Mouse (Mus musculus) intestine, postnatal 0 days (tissue): ENCODE measurements around the gene Fcer1g. TPM values are rescaled to one million over a fixed set of nuclear protein-coding genes. Genes with fewer than 3 reads are reported as not detected.

Experiments used
- ATAC-seq: fragments of 200-750 bp; cut with Nextera tagmentation; 2 replicates; pipeline ENCODE4 v1.8.0; 2017; ENCODE audit warnings: mild to moderate bottlenecking, moderate TSS enrichment, moderate library complexity
- H3K27ac ChIP-seq: fragments of 300-500 bp; sonication (generic); 2 replicates; pipeline ENCODE4 v1.5.1; 2014; ENCODE audit warnings: mild to moderate bottlenecking, low read depth, low read length, moderate library complexity
- H3K27me3 ChIP-seq: fragments of 300-500 bp; sonication (generic); replicated peaks from 2 replicates; pipeline ENCODE4 v1.6.1; 2014; ENCODE audit warnings: low read length, mixed read lengths; ENCODE audit not compliant: control insufficient read depth, insufficient read depth
- H3K36me3 ChIP-seq: fragments of 300-500 bp; sonication (generic); 2 replicates; pipeline ENCODE4 v1.6.1; 2014; ENCODE audit warnings: mild to moderate bottlenecking, moderate library complexity; ENCODE audit not compliant: control insufficient read depth, insufficient read depth
- H3K4me1 ChIP-seq: fragments of 300-500 bp; sonication (generic); replicated peaks from 2 replicates; pipeline ENCODE4 v1.6.1; 2014; ENCODE audit warnings: antibody characterized with exemption, low read length, mixed read lengths; ENCODE audit not compliant: control insufficient read depth, insufficient read depth
- H3K4me2 ChIP-seq: fragments of 300-500 bp; sonication (generic); replicated peaks from 2 replicates; pipeline ENCODE4 v1.6.1; 2014; ENCODE audit warnings: low read depth, mild to moderate bottlenecking, moderate library complexity
- H3K4me3 ChIP-seq: fragments of 300-500 bp; sonication (generic); 2 replicates; pipeline ENCODE4 v1.5.1; 2014; ENCODE audit warnings: low read depth, low read length
- H3K9ac ChIP-seq: fragments of 300-500 bp; sonication (generic); 2 replicates; pipeline ENCODE4 v1.6.1; 2014; ENCODE audit warnings: mild to moderate bottlenecking, low read depth, low read length
- H3K9me3 ChIP-seq: fragments of 300-500 bp; sonication (generic); 2 replicates; pipeline ENCODE4 v1.6.1; 2016; ENCODE audit warnings: mixed run types; ENCODE audit not compliant: control insufficient read depth
- CTCF ChIP-seq: sonication (generic); IDR thresholded peaks from 2 replicates; pipeline ENCODE4 v1.5.1; 2016; ENCODE audit warnings: low read depth, mild to moderate bottlenecking, control low read depth, antibody characterized with exemption, moderate library complexity
- WGBS: fragments of 180-500 bp; shearing (Covaris S2); extraction: QIAGEN DNeasy Blood & Tissue Kit; methylation state at CpG from one replicate; pipeline ENCODE4 v1.1.7; 2014; 5-methylcytosine and 5-hydroxymethylcytosine counted together
- polyA plus RNA-seq: library from polyadenylated mRNA; unstranded; fragments of >200 nt; fragmentation: Nextera tagmentation; extraction: Ambion mirVana; gene quantifications from 2 replicates; pipeline ENCODE4 v1.2.1, GENCODE M21; 2015

The Fcer1g gene
- polyA plus RNA-seq, 1 experiment from 2014 or later, result 47.7 TPM

GRCm38 (mm10) chr1:171187851-171188700 lies 46.1 kb downstream of the Fcer1g start:
- Histone ChIP-seq H3K4me1 (peaks cover 5% of the 10 kb centered on the region; the same call in 1 of the 2 replicates), H3K27me3 (no peaks in the 10 kb centered on the region; the same call in none of the 2 replicates), H3K36me3 (no peaks in the 10 kb centered on the region), H3K9ac (no peak overlapping the region), H3K27ac (no peak overlapping the region), H3K4me3 (no peak overlapping the region), H3K4me2 (no peak overlapping the region), H3K9me3 (no peaks in the 10 kb centered on the region)
- 78% methylated on average over 13 of the region's 13 CpGs for WGBS
- ATAC-seq, result no peak
- TF ChIP-seq CTCF, result no peak

GRCm38 (mm10) chr1:171185655-171186054 lies 48.5 kb downstream of the Fcer1g start:
- 75% methylated on average over 8 of the region's 8 CpGs for WGBS
- no peak overlapping the region for H3K4me2 ChIP-seq
- ATAC-seq, result no peak
- peaks cover 5% of the 10 kb centered on the region; the same call in 1 of the 2 replicates for H3K4me1 ChIP-seq
- no peak overlapping the region for H3K4me3 ChIP-seq
- no peaks in the 10 kb centered on the region for H3K27me3 ChIP-seq
- H3K9me3 ChIP-seq, result no peaks in the 10 kb centered on the region
- H3K9ac ChIP-seq, result no peak overlapping the region
- no peak overlapping the region for H3K27ac ChIP-seq
- TF ChIP-seq CTCF, result no peak
- no peaks in the 10 kb centered on the region for H3K36me3 ChIP-seq

DNA sequence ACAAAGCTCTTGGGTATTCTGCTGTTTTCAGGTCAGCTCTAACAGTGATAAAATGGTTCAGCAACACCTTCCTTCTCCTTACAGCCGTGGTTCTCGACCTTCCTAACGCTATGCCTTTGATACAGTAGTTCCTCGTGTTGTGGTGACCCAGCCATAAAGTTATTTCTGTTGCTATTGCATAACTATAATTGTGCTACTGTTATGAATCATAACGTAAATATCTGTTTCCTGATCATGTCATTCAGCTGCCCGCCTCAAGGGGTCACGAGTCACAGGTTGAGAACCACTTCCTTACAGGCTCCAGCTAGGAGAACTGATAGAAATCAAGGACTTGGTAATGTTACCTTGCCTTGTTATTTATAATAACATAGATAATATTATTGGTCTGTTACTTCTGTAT lies 49.9 kb downstream of the Fcer1g start:
- Histone ChIP-seq H3K4me1 (peaks cover 5% of the 10 kb centered on the region; the same call in 1 of the 2 replicates), H3K9me3 (no peaks in the 10 kb centered on the region), H3K4me3 (no peak overlapping the region), H3K36me3 (no peaks in the 10 kb centered on the region), H3K9ac (no peak overlapping the region), H3K27me3 (no peaks in the 10 kb centered on the region), H3K4me2 (0 out of 2 replicates have a peak overlapping the region, but pooled peaks have one; percentile 3), H3K27ac (no peak overlapping the region)
- 18% methylated on average over 7 of the region's 7 CpGs for WGBS
- TF ChIP-seq CTCF, result peak; percentile 69
- peak; percentile 89 for ATAC-seq

DNA sequence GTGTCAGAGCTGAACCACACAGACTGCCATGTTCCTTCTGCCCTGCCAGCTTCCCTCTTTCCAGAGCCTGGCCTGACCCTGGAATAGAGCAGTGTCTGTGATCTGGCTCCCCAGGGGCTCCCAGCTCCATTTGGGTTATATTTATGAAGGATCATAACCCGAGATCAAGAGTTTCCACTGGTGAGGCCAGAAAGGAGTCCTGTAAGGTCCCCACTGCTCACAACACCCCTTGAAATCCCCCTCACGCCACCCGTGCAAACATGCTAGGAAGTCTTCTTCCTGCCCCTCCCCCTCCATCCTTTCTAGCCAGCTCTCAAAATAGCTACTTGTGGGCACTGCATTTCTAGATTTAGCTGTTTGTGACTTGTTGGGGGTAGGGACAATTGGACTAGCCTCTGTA lies 50.5 kb downstream of the Fcer1g start:
- WGBS, result 67% methylated on average over 3 of the region's 3 CpGs
- Histone ChIP-seq H3K27ac (no peak overlapping the region), H3K9me3 (no peaks in the 10 kb centered on the region), H3K4me3 (no peak overlapping the region), H3K4me1 (peaks cover 5% of the 10 kb centered on the region; the same call in 1 of the 2 replicates), H3K27me3 (no peaks in the 10 kb centered on the region), H3K4me2 (no peak overlapping the region), H3K36me3 (no peaks in the 10 kb centered on the region), H3K9ac (no peak overlapping the region)
- no peak for TF ChIP-seq CTCF
- no peak for ATAC-seq

DNA sequence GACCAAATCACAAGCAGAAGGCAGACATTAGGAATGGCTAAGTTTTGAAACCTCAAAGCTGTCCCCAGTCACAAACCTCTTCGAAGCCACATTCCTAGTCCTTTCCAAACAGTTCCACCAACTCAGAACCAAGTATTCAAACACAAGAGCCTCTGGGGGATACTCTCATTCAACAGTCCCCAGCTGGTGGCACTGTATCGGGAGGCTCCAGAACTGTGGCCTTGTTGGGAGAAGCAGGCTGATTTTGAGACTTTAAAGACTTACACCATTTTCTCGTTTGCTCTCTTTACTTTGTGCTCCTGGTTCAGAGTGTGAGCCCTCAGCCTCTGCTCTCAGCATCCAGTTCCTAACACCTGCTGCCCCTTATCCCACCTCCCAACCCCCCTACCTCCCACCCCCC lies 51.1 kb downstream of the Fcer1g start:
- no peaks in the 10 kb centered on the region for H3K27me3 ChIP-seq
- 86% methylated on average over 3 of the region's 3 CpGs for WGBS
- no peak for TF ChIP-seq CTCF
- H3K9me3 ChIP-seq, result no peaks in the 10 kb centered on the region
- no peak overlapping the region for H3K27ac ChIP-seq
- no peaks in the 10 kb centered on the region for H3K36me3 ChIP-seq
- peaks cover 5% of the 10 kb centered on the region; the same call in 1 of the 2 replicates for H3K4me1 ChIP-seq
- no peak overlapping the region for H3K4me3 ChIP-seq
- no peak overlapping the region for H3K9ac ChIP-seq
- ATAC-seq, result no peak
- no peak overlapping the region for H3K4me2 ChIP-seq

Other genes starting within 250 kb of the Fcer1g start
- gene Fcgr4, start 215.4 kb downstream of the Fcer1g start, polyA plus RNA-seq, result 2.7 and 3.7 TPM in 2 replicates
- gene Fcgr3, start 169.4 kb downstream of the Fcer1g start, polyA plus RNA-seq, result 13.9 and 15.8 TPM in 2 replicates
- gene Cfap126, start 120.4 kb downstream of the Fcer1g start, polyA plus RNA-seq, result 1.9 and 2.9 TPM in 2 replicates
- gene Sdhc, start 83.8 kb downstream of the Fcer1g start, polyA plus RNA-seq, result 439 and 453 TPM in 2 replicates
- 0.80 and 1.1 TPM in 2 replicates for gene Mpz, start 83.7 kb downstream of the Fcer1g start, polyA plus RNA-seq
- gene Pcp4l1, start 38.1 kb downstream of the Fcer1g start, polyA plus RNA-seq, result 29.1 and 29.9 TPM in 2 replicates
- 30.9 and 38.9 TPM in 2 replicates for gene Nr1i3, start 20.4 kb downstream of the Fcer1g start, polyA plus RNA-seq
- gene Tomm40l, start 11.9 kb downstream of the Fcer1g start, polyA plus RNA-seq, result 14.7 and 16.5 TPM in 2 replicates
- 9.2 and 14.1 TPM in 2 replicates for gene Apoa2, start 9.3 kb downstream of the Fcer1g start, polyA plus RNA-seq
- 2.0 and 2.8 TPM in 2 replicates for gene Adamts4, start 16.1 kb upstream of the Fcer1g start, polyA plus RNA-seq
- gene Ndufs2, start 17.0 kb upstream of the Fcer1g start, polyA plus RNA-seq, result 249 and 255 TPM in 2 replicates
- 27.0 and 27.4 TPM in 2 replicates for gene B4galt3, start 36.0 kb upstream of the Fcer1g start, polyA plus RNA-seq
- gene Ppox, start 46.8 kb upstream of the Fcer1g start, polyA plus RNA-seq, result 11.4 and 12.8 TPM in 2 replicates
- gene Usp21, start 53.6 kb upstream of the Fcer1g start, polyA plus RNA-seq, result 20.4 and 21.7 TPM in 2 replicates
- gene Ufc1, start 60.7 kb upstream of the Fcer1g start, polyA plus RNA-seq, result 117 TPM in 2 replicates
- 28.1 and 29.9 TPM in 2 replicates for gene Dedd, start 94.8 kb upstream of the Fcer1g start, polyA plus RNA-seq
- gene Nit1, start 111.3 kb upstream of the Fcer1g start, polyA plus RNA-seq, result 60.1 and 66.5 TPM in 2 replicates
- gene Pfdn2, start 111.3 kb upstream of the Fcer1g start, polyA plus RNA-seq, result 69.5 and 73.1 TPM in 2 replicates
- 0.48 and 0.82 TPM in 2 replicates for gene Klhdc9, start 126.4 kb upstream of the Fcer1g start, polyA plus RNA-seq
- 0.38 and 0.48 TPM in 2 replicates for gene Nectin4, start 135.7 kb upstream of the Fcer1g start, polyA plus RNA-seq
- gene Arhgap30, start 154.6 kb upstream of the Fcer1g start, polyA plus RNA-seq, result 1.3 TPM in 2 replicates
- 35.1 and 36.5 TPM in 2 replicates for gene Usf1, start 176.9 kb upstream of the Fcer1g start, polyA plus RNA-seq
- 1.7 and 2.8 TPM in 2 replicates for gene Tstd1, start 184.5 kb upstream of the Fcer1g start, polyA plus RNA-seq
- gene F11r, start 203.2 kb upstream of the Fcer1g start, polyA plus RNA-seq, result 72.5 and 83.1 TPM in 2 replicates